Comparison of ENCODE assay signal across 9 mouse cellular contexts in genomic region chr17:9756196-9756595, GRCm38 (mm10).
DNase-seq lines count a peak whose midpoint lies in the region; ATAC-seq and TF ChIP-seq lines count a peak whose summit lies in the region.
"Had no signal": no experiment of that assay in that cellular context is flagged by ENCODE, and none has a peak within 500 bp of the region (broad histone marks: within the 10 kb centered on the region; RNA-seq: fewer than 3 reads in every experiment).

No protein-coding gene starts in this region.

- no peak overlapping the region for H3K27ac ChIP-seq in intestine, postnatal 0 days (ENCODE audit: low read depth, low read length)
- no peak overlapping the region for H3K27ac ChIP-seq in intestine, embryonic 16.5 days (ENCODE audit: low read length)
- H3K27ac ChIP-seq in heart, postnatal 0 days (ENCODE audit: low read depth): peak overlapping the region; percentile 63
- H3K27ac ChIP-seq in limb, embryonic 11.5 days (replicated peaks; ENCODE audit: low read depth, low read length): no peak overlapping the region
- H3K27ac ChIP-seq: limb, embryonic 15.5 days had no signal

- WGBS in intestine, postnatal 0 days: 57% methylated on average over 3 of the region's 3 CpGs
- WGBS in intestine, embryonic 16.5 days: 64% methylated on average over 3 of the region's 3 CpGs
- WGBS in heart, postnatal 0 days: 58% methylated on average over 3 of the region's 3 CpGs
- 58% methylated on average over 3 of the region's 3 CpGs for WGBS in limb, embryonic 11.5 days

- H3K36me3 ChIP-seq in intestine, postnatal 0 days (ENCODE audit: control insufficient read depth, insufficient read depth): no peaks in the 10 kb centered on the region
- H3K36me3 ChIP-seq in intestine, embryonic 16.5 days (ENCODE audit: control insufficient read depth, insufficient read depth, low read length): no peaks in the 10 kb centered on the region
- no peaks in the 10 kb centered on the region for H3K36me3 ChIP-seq in heart, postnatal 0 days (replicated peaks; ENCODE audit: control insufficient read depth, insufficient read depth, low read length)
- no peaks in the 10 kb centered on the region for H3K36me3 ChIP-seq in limb, embryonic 11.5 days (ENCODE audit: control insufficient read depth, insufficient read depth, low read length)
- H3K36me3 ChIP-seq: limb, embryonic 15.5 days had no signal

- H3K4me2 ChIP-seq in intestine, postnatal 0 days (replicated peaks; ENCODE audit: low read depth): no peak overlapping the region
- no peak overlapping the region for H3K4me2 ChIP-seq in intestine, embryonic 16.5 days (ENCODE audit: low read depth, low read length)
- 0 out of 2 replicates have a peak overlapping the region, but pooled peaks have one; percentile 14 for H3K4me2 ChIP-seq in heart, postnatal 0 days (ENCODE audit: low read depth, low read length)
- no peak overlapping the region for H3K4me2 ChIP-seq in limb, embryonic 11.5 days (ENCODE audit: low read depth, severe bottlenecking)
- H3K4me2 ChIP-seq: limb, embryonic 15.5 days had no signal

- no peaks in the 10 kb centered on the region for H3K9me3 ChIP-seq in intestine, postnatal 0 days (ENCODE audit: control insufficient read depth)
- H3K9me3 ChIP-seq in intestine, embryonic 16.5 days (ENCODE audit: control insufficient read depth, low read length): no peaks in the 10 kb centered on the region
- H3K9me3 ChIP-seq in heart, postnatal 0 days (replicated peaks; ENCODE audit: control insufficient read depth, low read length): no peaks in the 10 kb centered on the region
- no peaks in the 10 kb centered on the region for H3K9me3 ChIP-seq in limb, embryonic 11.5 days (ENCODE audit: control insufficient read depth, low read length)
- H3K9me3 ChIP-seq: limb, embryonic 15.5 days had no signal

- H3K4me1 ChIP-seq in intestine, postnatal 0 days (replicated peaks; ENCODE audit: control insufficient read depth, insufficient read depth, low read length): no peaks in the 10 kb centered on the region
- H3K4me1 ChIP-seq in intestine, embryonic 16.5 days (ENCODE audit: control insufficient read depth, insufficient read depth, low read length): no peaks in the 10 kb centered on the region
- H3K4me1 ChIP-seq in heart, postnatal 0 days (ENCODE audit: control insufficient read depth, insufficient read depth): peaks cover 22% of the 10 kb centered on the region
- H3K4me1 ChIP-seq in limb, embryonic 11.5 days (ENCODE audit: control insufficient read depth, insufficient read depth, low read length): no peaks in the 10 kb centered on the region
- H3K4me1 ChIP-seq: limb, embryonic 15.5 days had no signal

- CTCF ChIA-PET in Patski (lab: Charles Lee): interaction anchor here (0.7 to 2.5 kb wide), 8 partner anchors 8 to 818 kb away, joined by 3 to 7 read pairs (median 3); no protein-coding TSS in a partner anchor

- POLR2A ChIA-PET in Patski (lab: Charles Lee): no interaction called here

- no peak overlapping the region for H3K4me3 ChIP-seq in intestine, postnatal 0 days (ENCODE audit: low read depth, low read length)
- no peak overlapping the region for H3K4me3 ChIP-seq in intestine, embryonic 16.5 days (ENCODE audit: low read length)
- no peak overlapping the region for H3K4me3 ChIP-seq in heart, postnatal 0 days (ENCODE audit: low read depth, low read length)
- no peak overlapping the region for H3K4me3 ChIP-seq in limb, embryonic 11.5 days (ENCODE audit: low read depth, low read length)
- H3K4me3 ChIP-seq: limb, embryonic 15.5 days had no signal

- no peak for DNase-seq in Patski (ENCODE audit: low read depth, low spot score)
- DNase-seq in cerebellum, postnatal 25 days: peak; percentile 65 to 82
- DNase-seq in heart, postnatal 0 days (ENCODE audit: low spot score): peak; percentile 68
- DNase-seq in limb, embryonic 11.5 days (ENCODE audit: low spot score): peak; percentile 69
- peak; percentile 83 for DNase-seq in retina, embryonic 14.5 days (ENCODE audit: low spot score)

- TF ChIP-seq EP300 in heart, postnatal 0 days (IDR thresholded peaks at IDR 0.05; ENCODE audit: low read depth): no peak

- no peak for ATAC-seq in intestine, postnatal 0 days
- no peak for ATAC-seq in intestine, embryonic 16.5 days
- no peak for ATAC-seq in Patski
- 0 out of 2 replicates have a peak, but pooled peaks have one; percentile 27 for ATAC-seq in heart, postnatal 0 days (ENCODE audit: insufficient read depth, low read depth)
- ATAC-seq in limb, embryonic 11.5 days (ENCODE audit: insufficient number of reproducible peaks, low FRiP score, low TSS enrichment, low read depth): no peak
- ATAC-seq in monocyte, adult 5-6 weeks (replicated peaks; ENCODE audit: insufficient number of reproducible peaks, low FRiP score, low TSS enrichment, poor library complexity, severe bottlenecking): no peak

- in situ Hi-C loops in Patski (cut with MboI; ENCODE audit: low pct_unique_long_range_greater_than_20kb): loop anchor here (5.0 to 25.0 kb wide), 2 partner anchors 561 to 981 kb away; partner anchors contain the start of gene Qk

- no peaks in the 10 kb centered on the region for H3K27me3 ChIP-seq in intestine, postnatal 0 days (replicated peaks; ENCODE audit: control insufficient read depth, insufficient read depth, low read length)
- H3K27me3 ChIP-seq in intestine, embryonic 16.5 days (replicated peaks; ENCODE audit: control insufficient read depth, insufficient read depth, low read length): peaks cover 5% of the 10 kb centered on the region
- H3K27me3 ChIP-seq in Patski: no peaks in the 10 kb centered on the region
- no peaks in the 10 kb centered on the region for H3K27me3 ChIP-seq in heart, postnatal 0 days (ENCODE audit: control insufficient read depth, insufficient read depth, low read length)
- no peaks in the 10 kb centered on the region for H3K27me3 ChIP-seq in limb, embryonic 11.5 days (ENCODE audit: control insufficient read depth, insufficient read depth, low read length)
- H3K27me3 ChIP-seq: limb, embryonic 15.5 days had no signal

- no peak overlapping the region for H3K9ac ChIP-seq in intestine, postnatal 0 days (ENCODE audit: low read depth, low read length)
- no peak overlapping the region for H3K9ac ChIP-seq in intestine, embryonic 16.5 days (ENCODE audit: low read depth, low read length)
- no peak overlapping the region for H3K9ac ChIP-seq in heart, postnatal 0 days (replicated peaks; ENCODE audit: low read depth, low read length)
- no peak overlapping the region for H3K9ac ChIP-seq in limb, embryonic 11.5 days (ENCODE audit: low read length)
- H3K9ac ChIP-seq: limb, embryonic 15.5 days had no signal

- peak; percentile 74 for TF ChIP-seq CTCF in intestine, postnatal 0 days (IDR thresholded peaks at IDR 0.05; ENCODE audit: low read depth)
- TF ChIP-seq CTCF in Patski (IDR thresholded peaks at IDR 0.05): peak; percentile 74
- peak; percentile 70 for TF ChIP-seq CTCF in heart, postnatal 0 days (IDR thresholded peaks at IDR 0.05; ENCODE audit: low read depth)
